Mouse (Mus musculus) embryonic facial prominence, embryonic 15.5 days (tissue): ENCODE results near the gene Boll. TPM values are rescaled to one million over a fixed set of nuclear protein-coding genes. Genes with fewer than 3 reads are reported as not detected.

Experiments used
- ATAC-seq: fragments of 200-750 bp; cut with Nextera tagmentation; 2 replicates; pipeline ENCODE4 v1.8.0; 2017; ENCODE audit warnings: low read depth, moderate TSS enrichment; ENCODE audit not compliant: insufficient number of reproducible peaks, low FRiP score, low TSS enrichment
- H3K27ac ChIP-seq: fragments of 300-500 bp; sonication (generic); replicated peaks from 2 replicates; pipeline ENCODE4 v1.5.1; 2015; ENCODE audit warnings: mild to moderate bottlenecking, inconsistent platforms
- H3K27me3 ChIP-seq: fragments of 300-500 bp; sonication (generic); 2 replicates; pipeline ENCODE4 v1.6.1; 2015; ENCODE audit warnings: inconsistent platforms
- H3K36me3 ChIP-seq: fragments of 300-500 bp; sonication (generic); 2 replicates; pipeline ENCODE4 v1.6.1; 2015; ENCODE audit warnings: mild to moderate bottlenecking, inconsistent platforms
- H3K4me1 ChIP-seq: fragments of 300-500 bp; sonication (generic); 2 replicates; pipeline ENCODE4 v1.6.1; 2015; ENCODE audit warnings: inconsistent platforms
- H3K4me2 ChIP-seq: fragments of 300-500 bp; sonication (generic); replicated peaks from 2 replicates; pipeline ENCODE4 v1.6.1; 2015; ENCODE audit warnings: mild to moderate bottlenecking, inconsistent platforms
- H3K4me3 ChIP-seq: fragments of 300-500 bp; sonication (generic); replicated peaks from 2 replicates; pipeline ENCODE4 v1.5.1; 2015; ENCODE audit warnings: mild to moderate bottlenecking, inconsistent platforms
- H3K9ac ChIP-seq: fragments of 300-500 bp; sonication (generic); 2 replicates; pipeline ENCODE4 v1.6.1; 2015; ENCODE audit warnings: inconsistent platforms
- H3K9me3 ChIP-seq: fragments of 300-500 bp; sonication (generic); replicated peaks from 2 replicates; pipeline ENCODE4 v1.6.1; 2016; ENCODE audit warnings: inconsistent platforms
- WGBS: fragments of 180-500 bp; shearing (Covaris S2); methylation state at CpG from one replicate; pipeline ENCODE4 v1.1.7; 2015; 5-methylcytosine and 5-hydroxymethylcytosine counted together
- polyA plus RNA-seq: library from polyadenylated mRNA; unstranded; fragments of >200 nt; fragmentation: Nextera tagmentation; extraction: Ambion mirVana; gene quantifications from 2 replicates; pipeline ENCODE4 v1.2.1, GENCODE M21; 2015

Gene Boll
- 0.07 and 0.32 TPM in 2 replicates for polyA plus RNA-seq

GRCm38 (mm10) chr1:55363044-55363565 lies at the start of gene Boll:
Boll (minus strand) TSS chr1:55363469.
- peaks cover 10% of the 10 kb centered on the region for H3K4me1 ChIP-seq
- H3K9me3 ChIP-seq: peaks cover 5% of the 10 kb centered on the region; the same call in 1 of the 2 replicates
- H3K4me3 ChIP-seq: peak within 1 kb of the TSS; percentile 50
- 13% methylated on average over 65 of the region's 68 CpGs for WGBS
- H3K36me3 ChIP-seq: no peaks in the 10 kb centered on the region
- H3K27ac ChIP-seq: no peak within 1 kb of the TSS
- ATAC-seq: peak; percentile 43; the same call in 1 of the 2 replicates
- H3K4me2 ChIP-seq: peak within 1 kb of the TSS; percentile 67
- peaks cover 20% of the 10 kb centered on the region for H3K27me3 ChIP-seq
- H3K9ac ChIP-seq: no peak within 1 kb of the TSS

DNA sequence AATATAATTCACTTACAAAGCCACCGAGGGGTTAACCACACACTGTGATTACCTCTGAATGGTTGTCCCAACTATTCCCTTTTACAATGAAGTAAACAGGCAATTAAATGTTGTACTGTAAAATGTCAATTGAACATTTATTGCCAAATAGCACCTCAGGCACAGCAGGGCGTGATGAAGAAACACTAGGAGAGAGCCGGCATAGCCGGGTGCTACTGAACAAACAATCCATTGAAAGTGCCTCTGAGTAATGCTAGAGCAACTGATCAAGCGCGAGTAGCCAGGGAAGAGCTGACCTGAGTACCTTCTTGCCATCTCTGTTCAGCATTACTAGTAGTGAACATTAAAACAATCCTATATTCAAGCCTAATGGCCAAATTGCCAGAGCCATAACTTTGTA lies 49.3 kb upstream of the Boll start:
- no peak for ATAC-seq
- no peaks in the 10 kb centered on the region for H3K9me3 ChIP-seq
- no peaks in the 10 kb centered on the region for H3K27me3 ChIP-seq
- no peak overlapping the region for H3K9ac ChIP-seq
- no peak overlapping the region for H3K4me2 ChIP-seq
- no peak overlapping the region for H3K4me3 ChIP-seq
- H3K36me3 ChIP-seq: no peaks in the 10 kb centered on the region
- H3K4me1 ChIP-seq: no peaks in the 10 kb centered on the region
- H3K27ac ChIP-seq: no peak overlapping the region
- 61% methylated on average over 6 of the region's 6 CpGs for WGBS

DNA sequence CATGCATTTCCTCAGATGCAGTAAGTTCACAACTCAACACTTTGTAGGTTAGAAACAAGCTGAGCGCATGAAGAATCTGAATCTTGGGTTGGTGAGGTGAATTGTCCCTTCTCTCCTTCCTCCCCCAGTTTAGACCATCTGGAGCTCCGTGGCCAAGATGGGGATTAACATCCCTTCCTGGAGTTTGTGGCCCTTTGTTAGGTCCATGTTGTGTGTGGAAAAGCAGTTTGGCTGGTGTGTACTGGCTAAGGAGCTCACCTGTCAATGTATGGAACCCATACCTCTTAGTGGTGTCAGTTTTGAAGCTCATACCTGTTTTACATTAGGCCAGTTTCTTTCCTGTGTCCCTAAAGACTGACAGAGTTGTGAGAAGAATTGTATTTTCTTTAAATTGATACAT lies 47.8 kb upstream of the Boll start:
- Histone ChIP-seq H3K4me3 (no peak overlapping the region), H3K9ac (no peak overlapping the region), H3K27ac (no peak overlapping the region), H3K9me3 (no peaks in the 10 kb centered on the region), H3K4me1 (peaks cover 7% of the 10 kb centered on the region; the same call in 1 of the 2 replicates), H3K4me2 (no peak overlapping the region), H3K27me3 (peaks cover 5% of the 10 kb centered on the region; the same call in 1 of the 2 replicates), H3K36me3 (no peaks in the 10 kb centered on the region)
- no peak for ATAC-seq
- 78% methylated on average over 2 of the region's 2 CpGs for WGBS

DNA sequence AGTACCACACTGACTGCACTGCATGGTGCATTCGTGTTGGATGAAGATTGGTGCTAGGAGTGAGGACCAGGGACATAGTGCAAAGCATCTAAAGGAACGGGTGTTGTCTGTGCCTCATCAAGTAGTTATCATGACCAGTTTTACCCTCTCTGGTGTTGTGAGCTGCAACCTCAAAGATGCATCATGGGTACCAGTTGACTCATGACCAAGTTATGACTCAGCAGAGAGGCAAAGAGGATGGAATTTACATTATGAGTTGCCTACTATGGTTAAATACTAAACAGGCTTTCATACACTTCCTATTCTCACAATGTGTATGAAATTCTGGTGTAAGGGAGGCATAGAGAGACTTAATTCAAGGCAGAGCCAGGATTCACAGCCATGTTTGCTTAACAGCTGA lies 47.4 kb upstream of the Boll start:
- Histone ChIP-seq H3K9me3 (no peaks in the 10 kb centered on the region), H3K4me1 (peaks cover 7% of the 10 kb centered on the region; the same call in 1 of the 2 replicates), H3K36me3 (no peaks in the 10 kb centered on the region), H3K27me3 (peaks cover 5% of the 10 kb centered on the region; the same call in 1 of the 2 replicates), H3K27ac (no peak overlapping the region), H3K9ac (no peak overlapping the region), H3K4me3 (no peak overlapping the region), H3K4me2 (no peak overlapping the region)
- no peak for ATAC-seq
- 82% methylated on average over 2 of the region's 2 CpGs for WGBS

- H3K27me3 ChIP-seq: peaks cover 8% of the 10 kb centered on the region; the same call in 1 of the 2 replicates
- peak overlapping the region; percentile 26 for H3K9ac ChIP-seq
- H3K4me2 ChIP-seq: peak overlapping the region; percentile 85
- ATAC-seq: no peak
- H3K27ac ChIP-seq: peak overlapping the region; percentile 31
- 3% methylated on average over 35 of the region's 35 CpGs for WGBS
- peak overlapping the region; percentile 70 for H3K4me3 ChIP-seq
- H3K4me1 ChIP-seq: peaks cover 17% of the 10 kb centered on the region
- no peaks in the 10 kb centered on the region for H3K9me3 ChIP-seq
- no peaks in the 10 kb centered on the region for H3K36me3 ChIP-seq
Measured at GRCm38 (mm10) chr1:55406531-55407375, 43.5 kb upstream of the Boll start.

DNA sequence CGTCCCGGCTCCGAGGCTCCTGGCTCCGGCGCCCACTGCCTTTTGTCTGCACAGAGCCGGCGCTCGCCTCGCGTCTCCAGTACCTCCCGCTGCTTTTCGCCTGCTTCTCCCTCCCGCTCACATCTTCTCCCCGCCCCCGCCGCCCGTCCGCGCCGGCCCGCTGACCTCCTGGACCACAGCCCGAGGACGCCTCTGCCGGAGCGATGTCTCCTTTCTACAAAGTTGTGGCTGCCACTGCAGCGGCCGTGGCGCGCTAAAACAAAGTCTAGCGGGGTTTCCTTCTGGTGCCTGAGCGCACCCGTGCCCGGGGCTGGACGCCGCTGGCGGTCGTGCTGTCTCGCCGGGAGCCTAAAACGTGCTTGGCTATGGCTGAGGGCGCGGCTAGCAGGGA lies 42.7 kb upstream of the Boll start:
- WGBS: 1% methylated on average over 42 of the region's 42 CpGs
- Histone ChIP-seq H3K9ac (peak overlapping the region; percentile 26), H3K36me3 (no peaks in the 10 kb centered on the region), H3K4me1 (peaks cover 17% of the 10 kb centered on the region), H3K27ac (peak overlapping the region; percentile 31), H3K4me2 (peak overlapping the region; percentile 85), H3K9me3 (no peaks in the 10 kb centered on the region), H3K27me3 (peaks cover 8% of the 10 kb centered on the region; the same call in 1 of the 2 replicates), H3K4me3 (peak overlapping the region; percentile 70)
- peak; percentile 65 for ATAC-seq

DNA sequence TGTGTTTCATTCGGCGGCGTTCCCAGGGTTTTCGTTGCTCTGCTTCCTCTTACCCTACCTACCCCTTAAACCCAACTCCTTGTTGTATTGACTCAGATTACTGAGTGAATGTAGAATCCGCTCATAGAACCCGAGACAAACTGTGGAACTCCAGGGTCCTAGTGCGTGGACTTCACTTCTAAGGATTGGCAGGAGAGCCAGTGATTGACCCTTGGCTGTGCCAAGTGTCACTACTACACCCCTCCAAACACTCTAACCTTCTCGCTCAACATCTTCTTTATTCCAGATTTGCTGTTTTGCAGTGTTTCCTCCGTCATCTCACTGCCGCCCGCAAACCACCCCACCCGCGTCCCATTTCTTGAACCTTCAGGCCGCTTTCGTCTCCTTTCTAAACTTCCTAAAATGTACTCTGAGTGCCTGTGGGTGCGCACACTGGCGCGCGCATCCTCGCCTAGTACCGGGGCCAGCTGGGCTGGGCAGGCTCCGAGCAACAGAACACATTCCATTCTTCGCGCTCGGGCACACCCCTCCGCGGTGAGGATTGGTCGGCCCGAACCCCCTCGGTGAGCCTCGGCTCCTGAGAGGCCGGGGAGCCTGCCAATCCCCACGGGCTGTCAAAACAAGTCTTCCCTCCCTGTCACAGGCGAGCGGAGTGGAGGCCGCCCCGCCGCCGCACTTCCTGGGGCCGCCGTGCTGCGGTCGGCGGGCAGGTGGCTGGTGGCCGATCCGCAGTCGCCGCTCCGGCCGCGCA lies 42.2 kb upstream of the Boll start, which contains the start of gene Plcl1:
Gene Plcl1, plus strand, starts transcription at position 650 of the 751 bp plus-strand sequence.
- peaks cover 8% of the 10 kb centered on the region; the same call in 1 of the 2 replicates for H3K27me3 ChIP-seq
- peaks cover 17% of the 10 kb centered on the region for H3K4me1 ChIP-seq
- H3K9me3 ChIP-seq: no peaks in the 10 kb centered on the region
- H3K27ac ChIP-seq: peak within 1 kb of the TSS; percentile 31
- H3K4me2 ChIP-seq: peak within 1 kb of the TSS; percentile 85
- H3K9ac ChIP-seq: peak within 1 kb of the TSS; percentile 26
- no peaks in the 10 kb centered on the region for H3K36me3 ChIP-seq
- H3K4me3 ChIP-seq: peak within 1 kb of the TSS; percentile 70
- peak; percentile 98 for ATAC-seq
- 3% methylated on average over 51 of the region's 51 CpGs for WGBS

DNA sequence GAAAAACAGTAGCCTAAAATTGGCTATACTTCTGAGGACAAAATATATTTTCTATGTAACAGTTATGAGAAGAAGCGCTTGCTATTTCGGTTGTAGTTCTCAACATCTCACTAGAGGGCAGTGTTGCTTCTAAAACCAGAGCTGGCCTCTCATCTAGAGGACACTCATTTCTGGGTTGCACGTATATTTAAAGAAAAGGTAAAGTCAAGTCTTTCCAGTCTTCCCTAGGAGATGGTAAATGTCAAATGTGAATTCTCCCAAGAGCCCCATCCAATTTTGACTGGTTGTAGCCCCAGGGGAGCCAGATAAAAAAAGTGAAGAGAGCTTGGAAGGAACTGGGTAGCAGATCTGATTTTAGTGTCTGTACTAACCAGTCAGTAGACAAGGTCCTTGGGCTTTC lies 41.2 kb upstream of the Boll start:
- Histone ChIP-seq H3K4me2 (no peak overlapping the region), H3K27me3 (peaks cover 8% of the 10 kb centered on the region; the same call in 1 of the 2 replicates), H3K36me3 (no peaks in the 10 kb centered on the region), H3K27ac (no peak overlapping the region), H3K9me3 (no peaks in the 10 kb centered on the region), H3K4me3 (no peak overlapping the region), H3K9ac (no peak overlapping the region), H3K4me1 (peaks cover 17% of the 10 kb centered on the region)
- ATAC-seq: no peak
- 3% methylated on average over 3 of the region's 3 CpGs for WGBS

GRCm38 (mm10) chr1:55399891-55400290 lies 36.6 kb upstream of the Boll start:
- whole genome bisulfite sequencing: 36% methylated on average over 5 of the region's 5 CpGs
- H3K36me3 ChIP-seq: no peaks in the 10 kb centered on the region
- no peak for ATAC-seq
- H3K27me3 ChIP-seq: 0 out of 2 replicates have a peak, but pooled peaks cover 3% of the 10 kb centered on the region
- H3K9ac ChIP-seq: no peak overlapping the region
- peaks cover 4% of the 10 kb centered on the region; the same call in 1 of the 2 replicates for H3K4me1 ChIP-seq
- no peaks in the 10 kb centered on the region for H3K9me3 ChIP-seq
- H3K27ac ChIP-seq: no peak overlapping the region
- H3K4me3 ChIP-seq: no peak overlapping the region
- no peak overlapping the region for H3K4me2 ChIP-seq

DNA sequence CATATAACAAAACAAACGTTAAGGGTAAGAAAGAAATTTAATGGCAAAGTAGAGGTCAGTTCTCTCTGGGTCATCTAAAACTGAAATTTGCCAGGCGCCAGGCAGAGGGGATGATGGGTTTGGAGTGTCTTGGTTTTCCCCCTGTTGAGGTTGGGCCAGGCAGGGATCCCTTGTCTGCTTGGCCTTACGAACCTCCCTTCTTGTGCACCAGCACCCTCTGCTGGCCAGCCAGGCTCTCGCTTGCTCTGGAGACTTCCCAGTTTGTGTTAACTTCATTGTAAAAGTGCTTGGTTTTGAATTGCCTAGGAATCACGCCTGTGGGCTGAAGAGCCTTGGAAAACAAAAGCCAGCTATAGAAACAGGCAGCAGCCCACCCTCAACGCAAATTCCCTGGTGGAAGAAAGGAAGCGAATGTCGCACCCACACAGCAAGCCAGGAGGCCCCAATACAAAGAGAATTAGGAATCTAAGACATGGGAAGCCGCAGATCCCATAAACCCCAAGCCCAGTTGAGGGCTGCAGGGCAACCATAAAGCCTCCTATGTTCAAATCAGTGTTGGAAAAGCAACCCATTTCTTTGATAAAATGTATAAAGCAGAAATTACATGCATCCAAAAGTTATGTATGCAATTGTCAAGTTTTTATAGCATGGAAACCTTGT lies 20.0 kb upstream of the Boll start:
- Histone ChIP-seq H3K27me3 (no peaks in the 10 kb centered on the region), H3K9ac (no peak overlapping the region), H3K4me2 (no peak overlapping the region), H3K4me3 (no peak overlapping the region), H3K9me3 (no peaks in the 10 kb centered on the region), H3K36me3 (no peaks in the 10 kb centered on the region), H3K27ac (no peak overlapping the region), H3K4me1 (no peaks in the 10 kb centered on the region)
- 12% methylated on average over 9 of the region's 9 CpGs for WGBS
- ATAC-seq: no peak
